Mouse (Mus musculus): ENCODE results near the gene Smyd3.

Smyd3 gene

DNA sequence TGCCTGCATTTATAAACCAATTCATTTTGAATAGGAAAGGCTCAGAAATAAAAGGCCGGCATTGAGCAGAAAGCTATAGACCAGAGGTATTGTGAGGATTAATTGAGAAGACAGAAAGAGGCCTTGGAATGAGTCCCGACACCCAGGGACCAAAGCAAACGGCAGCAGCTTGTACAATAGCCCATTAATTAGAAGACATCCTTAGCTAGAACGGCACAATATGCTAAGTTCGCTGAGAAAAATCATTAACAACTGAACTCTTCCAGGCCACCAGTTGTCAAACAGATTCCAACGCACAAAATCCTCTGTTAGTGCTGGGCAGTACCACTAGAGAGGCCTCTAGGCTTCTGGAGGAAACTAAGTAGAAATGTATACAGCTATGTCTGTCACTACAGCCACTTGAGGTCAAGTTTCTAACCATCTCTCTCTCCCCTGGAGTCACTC is 411.1 kb downstream of the Smyd3 start:
- DNase-seq = no peak

- no peak for DNase-seq
Observed at GRCm38 (mm10) chr1:179106103-179106701, 411.6 kb downstream of the Smyd3 start.

DNA sequence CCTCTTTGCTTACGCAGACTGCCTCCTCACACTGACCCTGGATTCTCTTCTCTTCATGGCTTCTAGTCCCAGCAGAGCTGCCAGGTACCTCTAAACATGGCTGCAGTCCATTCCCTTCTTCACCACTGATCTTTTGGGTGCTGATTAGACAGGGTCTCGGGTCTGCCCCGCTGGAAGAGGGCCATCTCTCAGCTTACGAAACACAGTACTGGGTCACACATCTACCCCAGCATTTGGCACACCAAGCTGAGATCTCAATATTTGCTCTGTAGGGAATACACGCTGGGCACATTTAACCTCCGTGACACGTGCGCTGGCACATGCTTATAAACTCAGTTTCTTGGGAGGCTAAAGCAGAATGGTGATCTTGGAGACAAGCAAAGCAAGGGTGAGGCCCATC is 413.4 kb downstream of the Smyd3 start:
- DNase-seq = no peak

DNA sequence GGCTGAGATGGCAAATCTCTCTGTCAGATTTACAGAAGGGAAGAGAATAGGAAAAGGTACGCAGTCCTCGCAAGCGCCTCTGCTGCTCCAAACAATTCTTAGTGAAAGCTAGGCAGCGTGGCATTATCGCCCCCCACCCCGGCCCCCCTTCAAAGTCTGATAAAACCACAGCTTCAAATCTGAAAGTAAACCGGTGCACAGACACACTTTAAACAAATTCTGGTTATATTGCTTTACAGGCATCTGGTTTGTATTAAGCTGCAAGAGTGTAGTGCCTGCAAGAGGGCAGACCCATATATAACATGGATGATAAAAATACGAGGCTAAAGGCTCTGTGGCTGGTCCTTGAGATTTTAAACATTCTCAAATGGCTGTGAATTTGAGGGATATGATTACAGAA is 420.8 kb downstream of the Smyd3 start:
- no peak for DNase-seq

- no peak for DNase-seq
Observed at GRCm38 (mm10) chr1:179096323-179096722, 421.5 kb downstream of the Smyd3 start.

DNA sequence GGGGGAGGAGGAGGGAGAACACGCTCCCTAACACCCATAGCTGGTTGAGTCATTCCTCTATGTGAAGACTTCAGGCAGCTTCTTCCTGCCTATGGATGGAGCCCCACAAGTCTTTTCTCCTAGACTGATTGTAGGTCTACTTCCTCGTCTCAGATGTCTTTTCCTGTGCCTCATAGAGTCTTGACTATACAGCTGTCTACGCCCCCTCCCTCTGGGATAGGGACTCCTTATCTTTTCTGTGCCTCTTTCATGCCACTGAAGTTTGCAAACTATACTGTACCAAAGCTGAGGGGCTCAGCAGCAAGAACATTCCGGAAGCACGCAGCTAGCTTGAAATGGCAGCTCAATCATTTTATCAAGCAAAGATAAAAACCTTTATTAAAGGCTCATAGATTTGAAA is 428.7 kb downstream of the Smyd3 start:
- no peak for DNase-seq

- peak; percentile 34 for DNase-seq
Observed at GRCm38 (mm10) chr1:179087033-179087998, 430.5 kb downstream of the Smyd3 start.

DNA sequence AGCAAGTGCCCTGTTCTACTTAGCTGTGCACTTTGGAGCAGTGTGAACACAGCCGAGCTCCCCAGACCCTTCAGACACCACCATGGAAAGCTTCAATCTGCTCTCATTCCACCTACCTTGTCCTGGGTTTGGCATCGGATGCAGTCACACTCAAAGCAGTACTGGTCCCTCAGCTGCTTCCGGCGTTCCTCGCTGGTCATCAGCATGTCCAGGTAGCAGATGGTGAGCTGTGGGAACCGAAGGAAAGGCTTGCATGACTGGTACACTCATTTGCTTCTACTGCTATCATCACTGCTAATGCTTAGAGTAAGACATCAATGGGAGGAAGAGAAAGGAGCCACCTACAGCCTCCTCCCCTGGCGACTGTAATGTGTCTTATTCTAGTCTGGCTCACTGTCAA is 431.6 kb downstream of the Smyd3 start:
- no peak for DNase-seq

DNA sequence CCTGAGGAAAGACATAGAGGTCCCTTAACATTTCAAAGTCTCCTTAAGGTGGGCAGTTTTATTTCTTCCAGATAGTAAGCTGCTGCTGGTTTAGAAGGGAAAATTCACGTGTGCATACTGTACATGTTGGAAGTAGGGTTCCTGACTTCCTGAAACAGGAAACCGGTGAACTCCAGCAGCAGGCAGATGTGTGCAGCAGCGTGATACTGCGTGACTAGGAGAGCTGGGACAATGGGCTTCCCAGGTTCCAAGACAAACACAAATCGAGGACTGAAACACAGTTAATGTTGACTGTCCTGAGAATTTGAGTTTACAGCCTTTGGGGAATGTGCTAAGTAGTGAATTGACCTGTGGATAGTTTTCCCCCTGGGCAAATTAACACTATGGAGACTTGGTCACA is 434.7 kb downstream of the Smyd3 start:
- no peak for DNase-seq

GRCm38 (mm10) chr1:179073846-179074245 is 444.0 kb downstream of the Smyd3 start:
- no peak for DNase-seq

DNA sequence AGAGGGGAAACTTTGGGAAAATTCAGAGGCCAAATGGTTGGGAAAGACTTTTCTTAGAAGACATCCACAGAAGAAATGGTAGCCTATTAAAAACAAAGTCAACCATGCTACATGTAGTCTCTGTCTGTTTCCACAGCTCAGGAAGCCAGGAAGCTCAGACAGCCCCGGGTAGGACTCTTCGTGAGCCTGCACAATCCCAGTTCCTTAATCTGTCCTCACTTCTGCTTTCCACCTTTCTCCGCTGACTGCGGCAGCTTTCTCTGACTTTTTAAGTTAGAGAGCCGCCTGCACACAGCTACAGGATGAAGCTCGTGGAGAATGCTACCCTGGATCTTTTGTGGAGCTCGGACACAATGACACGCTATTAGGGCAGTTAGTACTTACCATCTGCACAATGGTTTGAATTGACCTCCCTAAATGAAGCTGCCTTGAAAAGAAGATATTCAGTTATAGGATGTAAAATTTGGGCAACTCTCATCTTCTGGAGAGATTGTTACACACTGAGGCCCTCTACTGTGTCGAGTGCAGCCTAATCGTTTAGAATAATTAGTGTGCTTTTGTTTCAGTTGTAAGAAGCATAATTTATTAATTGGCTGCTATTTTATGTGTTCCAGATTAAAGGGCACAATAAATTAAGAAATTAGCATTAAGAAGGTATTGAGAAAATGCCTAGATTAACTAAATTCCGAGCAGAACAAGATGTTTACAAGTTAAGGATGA is 444.7 kb downstream of the Smyd3 start:
- DNase-seq = no peak

GRCm38 (mm10) chr1:179072406-179072805 is 445.4 kb downstream of the Smyd3 start:
- DNase-seq = no peak

DNA sequence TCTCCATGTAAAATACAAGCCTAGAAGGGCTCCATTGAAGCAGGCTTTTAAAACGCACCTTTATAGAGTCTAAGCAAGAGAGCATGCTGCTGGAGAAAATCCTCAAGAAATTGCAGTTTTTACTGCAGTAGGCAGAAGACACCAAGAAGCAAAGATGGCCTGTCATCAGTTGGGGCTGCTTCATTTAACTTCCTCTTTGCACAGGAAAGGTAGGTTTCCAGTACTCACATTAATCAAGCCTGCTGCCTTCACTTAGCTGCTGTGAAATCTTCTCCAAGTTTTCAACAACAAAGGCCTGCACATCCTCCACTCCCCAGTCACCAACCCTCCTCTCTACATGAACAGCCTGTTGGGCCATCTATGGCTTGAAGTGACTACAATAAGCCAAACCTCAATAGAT is 448.9 kb downstream of the Smyd3 start:
- no peak for DNase-seq

- DNase-seq = no peak
Observed at GRCm38 (mm10) chr1:179065294-179065601, 452.6 kb downstream of the Smyd3 start.

DNA sequence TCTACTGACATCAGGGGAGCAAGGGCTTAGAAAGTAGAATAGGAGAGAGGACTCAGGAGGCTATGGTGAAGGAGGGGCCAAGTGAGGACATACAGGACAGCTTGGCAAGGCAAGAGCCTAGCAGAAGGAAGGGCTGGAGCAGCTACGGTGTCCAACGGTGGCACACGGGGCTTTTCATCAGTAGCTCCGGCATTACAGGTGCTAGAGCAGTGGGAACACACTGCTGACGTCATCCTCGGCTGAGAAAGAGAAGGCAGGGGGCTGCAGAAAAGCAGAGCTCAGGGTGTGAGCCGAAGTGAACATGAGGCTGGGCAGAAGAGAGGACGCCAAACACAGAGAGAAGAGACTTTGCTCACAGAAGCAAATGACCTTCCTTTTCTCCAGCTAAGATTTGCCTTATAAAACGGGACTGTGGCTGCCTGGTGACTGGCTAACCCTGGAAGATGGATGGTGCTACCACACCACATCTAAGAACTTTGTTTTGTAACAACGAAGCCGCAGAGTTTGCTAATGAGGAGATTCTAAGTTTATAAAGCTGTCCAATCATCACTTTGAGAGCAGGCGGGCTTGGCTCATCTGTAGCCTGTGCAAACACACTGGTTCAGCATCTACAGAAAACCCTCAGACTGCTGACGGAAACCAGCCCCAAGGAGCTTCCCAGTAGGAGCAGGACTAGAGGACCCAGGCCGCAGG is 453.1 kb downstream of the Smyd3 start:
- no peak for DNase-seq

GRCm38 (mm10) chr1:179061759-179062168 is 456.1 kb downstream of the Smyd3 start:
- DNase-seq = no peak

GRCm38 (mm10) chr1:179061053-179061452 is 456.8 kb downstream of the Smyd3 start:
- DNase-seq = no peak

- DNase-seq = no peak
Observed at GRCm38 (mm10) chr1:179060113-179060955, 457.5 kb downstream of the Smyd3 start.

GRCm38 (mm10) chr1:179059286-179060112 is 458.3 kb downstream of the Smyd3 start:
- DNase-seq = no peak

- DNase-seq = no peak
Observed at GRCm38 (mm10) chr1:179058675-179059074, 459.2 kb downstream of the Smyd3 start.

DNA sequence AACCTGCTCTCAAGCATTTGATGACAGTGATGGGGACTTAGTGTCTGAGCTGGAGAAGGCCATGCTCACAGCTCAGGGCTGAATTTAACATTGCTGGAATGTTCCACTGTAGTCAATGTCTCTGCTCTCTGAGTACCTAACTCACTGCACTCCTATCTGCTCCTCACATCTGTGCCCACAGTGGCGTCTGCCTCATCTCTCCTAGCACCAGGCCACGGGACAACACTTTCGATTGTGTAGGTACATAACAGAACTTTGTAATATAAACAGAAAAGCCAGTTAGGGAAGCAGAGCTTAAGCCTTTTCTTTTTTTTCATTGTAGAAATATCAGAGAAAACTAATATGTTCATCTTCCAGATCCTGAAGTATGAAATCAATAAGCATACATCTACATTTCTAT is 462.1 kb downstream of the Smyd3 start:
- no peak for DNase-seq
